Mouse (Mus musculus): ENCODE results near the gene Ccdc91. TPM values are rescaled to one million over a fixed set of nuclear protein-coding genes. Genes with fewer than 3 reads are reported as not detected.

Ccdc91 gene
- polyA plus RNA-seq, 1 experiment from 2014 or later: 25.2 TPM

DNA sequence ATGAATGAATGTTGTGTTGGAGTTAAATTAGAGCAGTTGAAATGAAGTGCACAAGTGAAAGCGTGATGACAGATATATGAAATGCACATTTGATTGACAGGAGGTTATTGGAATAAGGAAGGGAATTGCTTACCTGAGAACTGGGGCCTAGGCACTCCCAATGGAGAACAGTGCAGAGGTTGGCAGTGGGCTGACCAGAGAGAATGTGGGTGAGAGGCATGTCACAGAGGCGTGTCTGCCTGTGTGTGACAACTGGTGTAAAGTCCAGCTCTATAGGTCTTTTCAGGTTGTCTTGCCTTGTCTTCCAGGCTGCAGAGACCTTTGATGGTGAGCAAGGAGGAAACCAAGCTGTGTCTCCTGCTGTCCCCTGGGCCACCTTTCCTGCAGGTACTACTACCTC, 34.9 kb downstream of the Ccdc91 start:
- Histone ChIP-seq H3K4me2 (replicated peaks) (no peak overlapping the region), H3K4me3 (replicated peaks) (no peak overlapping the region), H3K36me3 (no peaks in the 10 kb centered on the region), H3K27me3 (replicated peaks) (no peaks in the 10 kb centered on the region), H3K9me3 (no peaks in the 10 kb centered on the region), H3K9ac (no peak overlapping the region), H3K27ac (no peak overlapping the region), H3K4me1 (replicated peaks) (0 out of 2 replicates have a peak, but pooled peaks cover 4% of the 10 kb centered on the region)
- WGBS: 88% methylated on average over 2 of the region's 2 CpGs
- peak; percentile 82; the same call in 1 of the 2 replicates for ATAC-seq

DNA sequence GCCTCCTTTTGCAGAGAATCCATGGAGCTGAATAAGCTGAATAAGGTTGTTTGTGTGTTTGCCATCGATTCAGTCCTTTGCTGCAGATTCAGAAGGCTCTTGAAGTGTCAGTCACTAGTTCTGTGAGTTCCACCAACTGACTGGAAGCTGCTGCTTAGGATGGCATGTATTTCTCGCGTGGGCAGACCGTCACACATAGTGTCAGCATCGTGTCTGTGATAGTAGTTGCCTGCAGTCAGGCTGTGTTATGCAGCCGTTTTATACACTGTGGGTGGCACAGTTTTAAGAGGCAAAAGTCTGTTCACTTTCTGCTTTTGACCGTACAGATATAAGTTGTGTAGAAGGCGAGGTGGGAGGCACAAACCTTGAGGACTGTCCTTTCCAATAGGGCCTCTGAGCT, 42.3 kb downstream of the Ccdc91 start:
- Histone ChIP-seq H3K9me3 (no peaks in the 10 kb centered on the region), H3K4me1 (replicated peaks) (no peaks in the 10 kb centered on the region), H3K36me3 (no peaks in the 10 kb centered on the region), H3K27ac (no peak overlapping the region), H3K4me3 (replicated peaks) (no peak overlapping the region), H3K4me2 (replicated peaks) (no peak overlapping the region), H3K27me3 (replicated peaks) (no peaks in the 10 kb centered on the region), H3K9ac (no peak overlapping the region)
- WGBS: 87% methylated on average over 8 of the region's 8 CpGs
- no peak for ATAC-seq

DNA sequence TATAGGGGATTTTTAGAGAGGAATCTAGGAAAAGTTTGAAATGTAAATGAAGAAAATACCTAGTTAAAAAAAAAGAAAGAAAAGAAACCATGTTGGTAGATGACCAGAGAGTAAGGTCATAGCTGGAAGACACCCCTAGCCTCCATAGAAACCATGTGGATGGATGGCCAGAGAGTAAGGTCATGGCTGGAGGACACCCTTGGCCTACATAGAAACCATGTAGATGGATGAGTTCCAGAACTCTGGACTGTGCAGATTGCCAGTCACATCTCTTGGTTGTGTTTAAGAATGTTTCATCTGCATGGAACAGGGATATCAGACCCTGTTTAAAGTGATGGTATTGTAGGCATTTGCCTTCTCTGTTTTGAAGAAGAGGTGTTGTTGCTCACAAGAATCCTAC, 49.6 kb downstream of the Ccdc91 start:
- H3K27me3 ChIP-seq (replicated peaks): no peaks in the 10 kb centered on the region
- H3K9me3 ChIP-seq: no peaks in the 10 kb centered on the region
- no peaks in the 10 kb centered on the region for H3K4me1 ChIP-seq (replicated peaks)
- no peak overlapping the region for H3K27ac ChIP-seq
- no peak overlapping the region for H3K4me3 ChIP-seq (replicated peaks)
- no peak overlapping the region for H3K9ac ChIP-seq
- ATAC-seq: no peak
- no peak overlapping the region for H3K4me2 ChIP-seq (replicated peaks)
- no peaks in the 10 kb centered on the region for H3K36me3 ChIP-seq

DNA sequence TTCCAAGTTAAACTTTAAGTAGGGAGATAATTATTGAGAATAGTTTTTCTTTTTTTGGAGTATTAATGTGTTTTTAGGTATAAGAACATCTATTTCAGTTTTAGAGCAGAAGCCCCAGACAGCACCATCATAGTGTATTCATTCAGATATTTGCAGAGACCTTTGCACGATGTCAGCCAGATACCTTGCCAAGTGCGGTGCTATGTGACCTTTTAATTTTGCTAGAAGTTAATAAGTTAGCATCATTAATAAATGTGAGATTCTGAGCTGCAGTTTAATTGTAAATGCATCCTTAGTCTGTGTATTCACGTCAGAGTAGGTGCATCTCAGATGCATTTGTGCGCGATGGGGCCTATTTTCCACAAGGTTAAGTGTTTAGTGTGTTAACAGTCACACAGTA, 59.3 kb downstream of the Ccdc91 start:
- Histone ChIP-seq H3K4me1 (replicated peaks) (no peaks in the 10 kb centered on the region), H3K9me3 (no peaks in the 10 kb centered on the region), H3K27ac (no peak overlapping the region), H3K4me3 (replicated peaks) (no peak overlapping the region), H3K27me3 (replicated peaks) (no peaks in the 10 kb centered on the region), H3K36me3 (no peaks in the 10 kb centered on the region), H3K4me2 (replicated peaks) (no peak overlapping the region), H3K9ac (no peak overlapping the region)
- 94% methylated on average over 5 of the region's 5 CpGs for WGBS
- no peak for ATAC-seq

DNA sequence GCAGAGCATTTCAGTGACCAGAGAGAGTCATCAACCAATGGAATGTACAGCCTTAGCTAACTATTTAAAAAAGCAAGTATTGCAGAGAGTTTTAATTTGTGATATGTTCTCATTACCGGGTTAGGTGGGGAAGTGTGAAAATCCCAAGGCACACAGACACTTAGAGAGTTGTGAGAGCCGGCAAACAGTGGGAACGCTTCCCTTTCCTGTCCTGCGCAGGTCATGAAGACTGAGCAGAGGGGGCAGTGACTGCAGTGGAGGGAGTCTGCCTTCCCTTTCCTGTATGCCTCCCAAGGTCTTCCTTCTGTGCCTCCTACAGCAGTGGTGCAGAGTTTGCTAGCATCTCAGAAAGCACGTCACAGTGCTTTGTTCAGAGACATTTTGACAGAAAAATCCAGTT, 62.6 kb downstream of the Ccdc91 start:
- Histone ChIP-seq H3K36me3 (no peaks in the 10 kb centered on the region), H3K9me3 (no peaks in the 10 kb centered on the region), H3K4me1 (replicated peaks) (no peaks in the 10 kb centered on the region), H3K4me3 (replicated peaks) (no peak overlapping the region), H3K4me2 (replicated peaks) (no peak overlapping the region), H3K9ac (no peak overlapping the region), H3K27ac (no peak overlapping the region), H3K27me3 (replicated peaks) (no peaks in the 10 kb centered on the region)
- ATAC-seq: no peak
- 81% methylated on average over 5 of the region's 5 CpGs for WGBS

DNA sequence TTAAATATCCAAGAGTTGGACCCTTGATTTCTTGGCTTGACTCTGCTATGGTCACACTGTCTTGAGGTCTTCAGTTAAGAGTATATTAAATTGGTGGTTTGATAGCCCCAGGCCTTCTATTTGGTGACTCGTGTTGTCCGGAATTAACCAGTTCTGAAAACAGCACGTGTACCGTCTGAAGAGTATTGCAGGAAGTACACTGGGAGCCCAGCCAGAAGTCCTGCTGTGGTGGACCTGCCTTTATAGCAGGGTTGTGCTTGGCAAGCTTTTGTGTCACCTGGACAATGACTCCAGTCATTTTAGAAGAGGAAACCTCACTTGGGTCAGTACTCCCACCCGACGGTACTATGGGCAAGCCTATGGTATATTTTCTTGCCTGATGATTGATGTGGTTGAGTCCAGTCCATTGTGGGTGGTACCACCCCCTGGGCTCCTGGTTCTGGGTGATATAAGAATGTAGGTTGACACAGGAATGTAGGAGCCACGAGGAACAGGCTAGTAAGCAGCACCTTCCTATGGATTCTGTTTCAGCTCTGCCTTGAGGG, 63.5 kb downstream of the Ccdc91 start:
- Histone ChIP-seq H3K9ac (no peak overlapping the region), H3K4me1 (replicated peaks) (no peaks in the 10 kb centered on the region), H3K27ac (no peak overlapping the region), H3K4me3 (replicated peaks) (no peak overlapping the region), H3K9me3 (no peaks in the 10 kb centered on the region), H3K27me3 (replicated peaks) (no peaks in the 10 kb centered on the region), H3K36me3 (no peaks in the 10 kb centered on the region), H3K4me2 (replicated peaks) (no peak overlapping the region)
- no peak for ATAC-seq
- 85% methylated on average over 7 of the region's 7 CpGs for WGBS

DNA sequence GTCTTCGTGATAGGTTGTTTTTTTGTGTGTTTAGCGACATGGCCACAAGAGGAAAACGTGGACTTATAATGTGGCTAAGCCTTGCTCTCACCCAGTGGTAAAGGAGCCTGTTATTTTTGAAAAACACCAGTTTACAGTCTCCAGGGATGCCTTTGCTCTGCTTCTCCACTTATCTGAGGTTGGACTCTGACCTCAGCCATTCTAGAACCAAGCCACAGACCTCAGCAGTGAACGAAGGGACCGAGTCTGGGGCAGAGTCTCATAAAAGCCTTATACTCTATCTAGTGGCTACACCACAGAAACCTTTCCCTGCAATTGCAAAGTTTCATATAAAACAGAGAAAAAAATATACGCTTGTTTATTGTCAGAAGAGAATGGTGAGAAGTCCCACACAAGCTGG, 65.3 kb downstream of the Ccdc91 start:
- Histone ChIP-seq H3K4me3 (replicated peaks) (no peak overlapping the region), H3K36me3 (no peaks in the 10 kb centered on the region), H3K27me3 (replicated peaks) (no peaks in the 10 kb centered on the region), H3K4me1 (replicated peaks) (no peaks in the 10 kb centered on the region), H3K4me2 (replicated peaks) (no peak overlapping the region), H3K9me3 (no peaks in the 10 kb centered on the region), H3K9ac (no peak overlapping the region), H3K27ac (no peak overlapping the region)
- WGBS: 70% methylated on average over 6 of the region's 6 CpGs
- peak; percentile 34; the same call in 1 of the 2 replicates for ATAC-seq

DNA sequence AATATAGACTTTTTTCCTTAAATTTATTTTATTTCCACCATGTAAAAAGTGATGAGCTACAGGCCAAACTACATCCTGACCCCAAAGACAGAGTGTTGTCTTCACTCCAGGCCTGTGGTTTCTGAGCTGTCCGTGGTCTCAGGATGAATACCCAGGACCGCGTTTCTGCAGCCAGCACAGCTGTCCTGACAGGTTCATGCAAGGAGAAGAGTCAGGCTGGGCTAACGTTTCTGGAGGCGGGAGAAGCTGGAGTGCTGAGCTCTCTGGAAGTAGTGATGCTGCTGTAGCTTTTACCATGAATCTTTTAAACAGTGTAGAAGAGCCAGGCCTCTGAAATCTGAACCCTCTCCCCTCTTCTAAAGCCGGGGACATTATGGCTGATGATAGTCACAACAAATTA, 80.0 kb downstream of the Ccdc91 start:
- H3K27me3 ChIP-seq (replicated peaks): no peaks in the 10 kb centered on the region
- no peak overlapping the region for H3K9ac ChIP-seq
- ATAC-seq: no peak
- H3K36me3 ChIP-seq: no peaks in the 10 kb centered on the region
- no peaks in the 10 kb centered on the region for H3K9me3 ChIP-seq
- H3K4me1 ChIP-seq (replicated peaks): no peaks in the 10 kb centered on the region
- WGBS: 53% methylated on average over 6 of the region's 6 CpGs
- H3K27ac ChIP-seq: no peak overlapping the region
- no peak overlapping the region for H3K4me2 ChIP-seq (replicated peaks)
- H3K4me3 ChIP-seq (replicated peaks): no peak overlapping the region

DNA sequence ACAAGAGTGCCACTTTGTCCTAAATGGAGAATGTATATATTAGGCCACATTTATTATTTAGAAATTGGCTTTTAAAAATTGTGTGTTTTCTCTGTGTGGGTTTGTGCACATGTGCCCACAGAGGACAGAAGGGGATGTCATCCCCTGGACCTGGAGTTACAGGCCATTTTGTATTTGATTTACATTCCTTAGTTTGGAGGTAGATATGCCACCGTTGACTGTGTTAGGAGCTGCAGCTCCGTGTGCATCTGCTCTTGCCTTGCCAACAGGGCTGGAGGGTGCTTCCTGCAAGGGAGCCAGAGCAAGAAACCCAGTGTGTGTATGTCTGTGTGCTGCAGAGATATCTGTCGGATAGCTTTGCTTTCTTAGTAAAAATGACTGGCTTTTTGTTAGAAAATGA, 83.7 kb downstream of the Ccdc91 start:
- no peak overlapping the region for H3K27ac ChIP-seq
- no peaks in the 10 kb centered on the region for H3K9me3 ChIP-seq
- ATAC-seq: no peak
- 77% methylated on average over 3 of the region's 3 CpGs for WGBS
- no peaks in the 10 kb centered on the region for H3K4me1 ChIP-seq (replicated peaks)
- H3K4me2 ChIP-seq (replicated peaks): no peak overlapping the region
- no peak overlapping the region for H3K9ac ChIP-seq
- H3K27me3 ChIP-seq (replicated peaks): no peaks in the 10 kb centered on the region
- no peak overlapping the region for H3K4me3 ChIP-seq (replicated peaks)
- no peaks in the 10 kb centered on the region for H3K36me3 ChIP-seq

DNA sequence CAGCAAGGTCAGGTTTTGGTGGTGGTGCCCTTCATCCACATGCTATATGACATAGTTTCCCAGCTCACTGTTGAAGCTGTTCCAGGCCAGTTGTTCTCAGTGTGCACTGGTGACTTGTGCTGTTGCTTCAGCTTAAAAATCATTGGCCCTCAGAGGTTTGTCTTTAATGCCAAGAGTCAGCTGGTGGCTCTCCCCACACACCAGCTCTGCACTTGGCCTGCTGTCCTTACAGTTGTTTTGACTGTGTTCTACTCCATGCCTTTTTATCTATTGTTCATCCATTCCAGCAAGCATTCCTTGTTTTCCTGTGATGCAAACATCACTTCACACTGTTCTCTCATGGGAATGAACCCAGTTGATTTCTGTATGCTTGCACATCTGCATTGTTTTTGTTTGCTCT, 84.8 kb downstream of the Ccdc91 start:
- no peaks in the 10 kb centered on the region for H3K9me3 ChIP-seq
- no peak for ATAC-seq
- no peaks in the 10 kb centered on the region for H3K4me1 ChIP-seq (replicated peaks)
- no peak overlapping the region for H3K9ac ChIP-seq
- no peak overlapping the region for H3K4me3 ChIP-seq (replicated peaks)
- H3K27me3 ChIP-seq (replicated peaks): no peaks in the 10 kb centered on the region
- 0 out of 2 replicates have a peak, but pooled peaks cover 4% of the 10 kb centered on the region for H3K36me3 ChIP-seq
- no peak overlapping the region for H3K4me2 ChIP-seq (replicated peaks)
- no peak overlapping the region for H3K27ac ChIP-seq

DNA sequence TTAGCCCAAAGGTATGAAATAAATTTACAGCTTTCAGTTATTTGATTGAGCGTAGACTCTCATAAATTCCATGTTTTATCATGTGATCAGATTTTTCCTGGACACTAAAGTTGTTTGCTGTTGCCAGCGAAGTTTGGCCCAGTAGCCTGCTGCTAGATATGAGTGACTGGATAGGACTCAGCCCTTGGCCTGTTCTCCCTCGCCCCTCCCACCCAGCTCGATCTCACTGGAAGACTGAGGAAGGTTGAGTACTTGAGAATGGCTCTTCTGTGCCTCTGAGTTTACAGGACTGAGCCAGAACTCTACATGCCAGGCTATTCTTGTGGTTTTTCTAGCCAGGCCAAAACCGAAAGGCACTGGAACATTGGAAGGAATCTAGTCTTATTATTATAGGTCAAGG, 93.6 kb downstream of the Ccdc91 start:
- Histone ChIP-seq H3K4me2 (replicated peaks) (no peak overlapping the region), H3K4me1 (replicated peaks) (no peaks in the 10 kb centered on the region), H3K9me3 (no peaks in the 10 kb centered on the region), H3K36me3 (0 out of 2 replicates have a peak, but pooled peaks cover 4% of the 10 kb centered on the region), H3K27me3 (replicated peaks) (no peaks in the 10 kb centered on the region), H3K9ac (no peak overlapping the region), H3K27ac (no peak overlapping the region), H3K4me3 (replicated peaks) (no peak overlapping the region)
- no peak for ATAC-seq
- 81% methylated on average over 5 of the region's 5 CpGs for WGBS

DNA sequence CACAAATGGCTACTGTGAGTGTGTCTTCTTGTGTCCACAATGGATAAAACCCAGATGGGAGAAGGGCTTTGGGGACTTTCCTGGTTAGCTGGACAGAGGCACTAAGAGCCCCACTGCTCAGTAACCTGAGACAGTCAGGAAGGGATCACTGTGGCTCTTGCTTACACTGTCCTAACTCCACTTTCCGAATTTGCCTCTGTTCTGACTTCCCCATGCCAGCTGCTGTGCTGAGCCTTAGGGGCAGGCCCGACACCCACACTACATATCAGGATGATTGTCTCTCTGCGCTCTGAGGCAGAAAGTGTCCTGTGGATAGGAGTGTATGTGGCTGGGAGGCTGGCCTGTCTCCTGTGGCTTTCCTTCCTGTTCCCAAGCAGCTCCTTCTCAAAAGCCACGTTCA, 97.5 kb downstream of the Ccdc91 start:
- H3K9ac ChIP-seq: no peak overlapping the region
- H3K4me1 ChIP-seq (replicated peaks): no peaks in the 10 kb centered on the region
- no peaks in the 10 kb centered on the region for H3K9me3 ChIP-seq
- no peak overlapping the region for H3K4me2 ChIP-seq (replicated peaks)
- no peak overlapping the region for H3K27ac ChIP-seq
- H3K4me3 ChIP-seq (replicated peaks): no peak overlapping the region
- WGBS: 66% methylated on average over 4 of the region's 4 CpGs
- H3K36me3 ChIP-seq: no peaks in the 10 kb centered on the region
- no peak for ATAC-seq
- no peaks in the 10 kb centered on the region for H3K27me3 ChIP-seq (replicated peaks)

DNA sequence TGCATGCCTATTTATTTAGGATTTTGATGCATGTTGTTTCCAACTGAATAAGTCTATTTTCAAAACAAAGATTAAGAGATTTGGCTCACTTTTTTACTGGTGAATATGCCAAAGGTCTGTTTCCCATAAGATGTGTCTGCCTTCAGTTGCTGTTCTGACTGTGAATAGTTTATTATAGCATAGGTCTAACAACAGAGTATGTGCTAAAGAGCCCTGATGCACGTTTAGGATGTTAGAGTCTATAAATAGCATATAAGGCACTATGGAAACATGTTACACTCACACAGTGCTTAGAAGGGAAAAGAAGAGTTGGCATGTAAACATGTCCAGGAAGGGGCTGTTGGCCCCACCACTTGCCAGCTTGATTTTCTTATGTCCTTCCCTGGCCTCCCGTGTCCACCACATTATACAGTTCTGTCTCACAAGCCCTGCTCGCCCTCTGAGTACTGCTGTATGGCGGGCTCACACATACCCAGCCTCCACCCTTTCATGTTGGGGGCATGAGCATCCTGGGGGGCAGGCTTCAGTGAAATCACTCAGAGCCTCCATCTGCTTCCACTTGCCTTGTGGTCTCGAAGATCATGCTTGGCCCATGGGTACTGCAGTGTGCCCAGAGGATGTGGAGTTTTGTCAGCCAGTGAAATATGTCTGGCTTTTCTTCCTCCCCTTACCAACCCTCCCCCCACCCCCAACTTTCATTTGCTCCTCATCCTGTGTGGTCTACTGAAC, 99.0 kb downstream of the Ccdc91 start:
- no peak overlapping the region for H3K4me2 ChIP-seq (replicated peaks)
- no peaks in the 10 kb centered on the region for H3K9me3 ChIP-seq
- H3K4me3 ChIP-seq (replicated peaks): no peak overlapping the region
- whole genome bisulfite sequencing: 43% methylated on average over 5 of the region's 5 CpGs
- no peak overlapping the region for H3K27ac ChIP-seq
- H3K4me1 ChIP-seq (replicated peaks): no peaks in the 10 kb centered on the region
- ATAC-seq: no peak
- H3K36me3 ChIP-seq: no peaks in the 10 kb centered on the region
- no peak overlapping the region for H3K9ac ChIP-seq
- no peaks in the 10 kb centered on the region for H3K27me3 ChIP-seq (replicated peaks)
